Mouse (Mus musculus) B cell, adult 2 months (primary cell): Measurements from ENCODE around the gene Ski.
"Not testable (repeated sequence)": the region's sequence is repeated elsewhere in the genome, so short reads cannot be mapped to it uniquely, and the experiment has no call there.

ENCODE experiments used
- DNase-seq, 2 experiments: peaks; one replicate each; pipeline ENCODE4 v3.0.0; 2022

Gene Ski

DNA sequence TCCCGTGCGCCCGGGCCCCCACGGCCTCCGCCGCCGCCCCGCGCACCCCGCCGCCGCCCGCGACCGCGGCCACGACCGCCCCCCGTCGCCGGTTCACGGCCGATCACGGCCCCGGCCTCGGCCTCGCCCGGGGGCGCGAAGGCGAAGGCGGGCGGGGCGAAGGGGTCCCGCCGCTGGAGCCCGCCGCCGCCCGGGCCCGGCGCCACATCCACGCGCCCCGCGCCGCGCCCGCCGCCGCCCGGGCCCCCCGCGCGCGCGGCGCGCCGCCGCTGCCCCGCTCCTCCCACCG lies at the start of gene Ski:
Gene Ski (minus strand): TSS at position 41 of the 289 bp plus-strand sequence.
- no peak for DNase-seq

DNA sequence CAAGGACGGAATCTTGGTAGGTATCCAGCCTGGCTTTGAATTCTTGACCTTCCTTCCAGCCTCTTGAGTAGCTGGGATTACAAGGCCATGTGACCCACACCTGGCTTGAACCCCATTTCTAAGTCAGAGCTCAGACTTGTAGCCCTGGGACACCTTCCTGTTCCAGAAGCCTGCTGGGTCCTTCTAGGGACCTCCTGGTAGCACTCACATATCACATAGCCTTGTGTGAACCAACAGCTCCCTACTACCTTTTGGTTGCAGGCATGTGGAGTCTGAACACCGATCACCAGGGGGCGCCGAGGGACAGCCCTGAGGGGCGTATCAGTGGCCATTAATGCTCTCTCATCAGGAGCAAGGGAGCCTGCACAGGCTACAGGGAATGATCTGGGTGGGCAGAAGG lies 46.0 kb upstream of the Ski start:
- peak; percentile 54 to 55 for DNase-seq

DNA sequence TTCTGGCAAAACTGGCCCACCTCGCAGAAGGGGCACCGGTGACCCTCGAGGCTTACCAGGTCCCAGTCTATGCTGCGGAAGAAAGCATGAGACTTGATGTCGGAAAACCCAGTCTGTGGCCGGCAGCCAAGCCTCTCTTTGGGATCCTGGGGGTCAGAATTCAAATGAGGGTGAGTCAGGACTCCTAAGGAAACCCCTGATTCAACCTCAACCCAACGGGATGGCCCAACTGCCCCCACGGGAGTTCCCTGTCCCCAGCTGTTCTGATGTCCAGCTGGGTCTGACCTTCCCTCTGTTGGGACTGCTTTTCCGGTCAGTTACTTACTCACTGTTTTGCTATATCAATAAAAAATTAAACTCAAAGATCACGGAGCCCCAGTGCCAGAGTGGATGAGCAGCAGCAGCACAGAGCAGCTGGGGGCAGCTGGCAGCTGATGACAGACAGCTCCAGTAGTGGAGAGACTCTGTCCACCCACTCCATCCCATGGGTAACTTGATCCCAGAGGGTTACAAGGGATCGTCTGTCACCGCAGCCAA lies 45.3 kb upstream of the Ski start:
- no peak for DNase-seq

DNA sequence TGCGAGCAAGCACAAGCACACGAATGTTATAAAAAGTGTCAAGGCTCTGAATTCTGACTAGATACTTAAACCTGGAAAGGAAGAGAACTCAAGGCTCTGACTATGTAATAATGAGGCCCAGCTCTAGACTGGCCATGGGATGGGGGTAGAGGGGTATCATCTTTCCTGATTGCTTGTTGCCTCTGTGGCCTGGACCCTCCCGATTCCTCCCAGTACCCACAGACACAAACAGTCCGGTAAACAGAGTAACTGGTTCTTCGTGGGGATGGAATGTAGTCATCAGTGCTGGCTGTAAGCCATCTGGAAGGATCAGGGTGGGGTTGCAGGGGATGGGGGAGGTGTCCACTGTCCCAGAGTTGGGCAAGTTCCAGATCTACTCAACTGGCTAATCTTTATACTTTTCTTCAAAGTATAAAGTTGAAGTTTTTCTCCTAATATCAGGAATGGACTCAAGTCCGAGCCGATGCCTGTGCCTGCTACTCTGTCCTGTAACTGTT lies 44.7 kb upstream of the Ski start:
- no peak for DNase-seq

DNA sequence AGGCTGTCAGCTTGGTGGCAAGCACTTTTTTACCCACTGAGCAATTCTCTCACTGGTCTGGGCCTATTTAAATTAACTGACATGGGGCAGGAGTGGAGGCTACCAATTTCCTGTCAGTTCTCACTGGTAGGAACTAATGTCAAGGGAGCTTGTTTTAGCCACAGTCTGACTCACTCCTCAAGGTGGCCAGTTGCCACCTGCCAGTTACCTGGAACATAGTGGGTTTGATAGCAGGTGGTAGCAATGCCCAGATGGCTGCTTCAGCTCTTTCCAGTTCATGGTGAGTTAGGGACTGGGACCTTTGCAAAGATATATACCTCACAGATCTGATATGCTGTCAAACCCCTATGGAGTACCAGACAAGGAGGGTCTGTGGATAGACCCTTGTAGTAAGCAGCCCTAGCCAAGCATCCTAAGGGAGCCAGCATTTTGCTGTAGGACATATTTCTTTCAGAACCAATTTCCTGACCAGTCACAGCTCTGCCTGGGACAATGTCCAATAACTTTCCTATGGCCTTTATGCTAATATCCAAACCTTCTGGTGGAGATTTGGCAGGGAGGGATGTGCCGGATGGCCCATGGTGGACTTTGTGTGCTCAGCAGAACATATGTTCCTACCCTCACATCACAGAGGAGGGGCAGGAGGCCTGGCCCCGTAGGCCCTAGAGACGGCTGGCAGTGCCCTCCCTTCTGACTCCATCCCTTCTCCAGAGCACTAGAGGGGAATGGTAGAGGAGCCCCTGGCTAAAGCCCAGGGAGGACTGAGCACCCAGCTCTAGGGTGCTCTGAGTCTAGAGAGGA lies 42.3 kb upstream of the Ski start:
- no peak for DNase-seq

DNA sequence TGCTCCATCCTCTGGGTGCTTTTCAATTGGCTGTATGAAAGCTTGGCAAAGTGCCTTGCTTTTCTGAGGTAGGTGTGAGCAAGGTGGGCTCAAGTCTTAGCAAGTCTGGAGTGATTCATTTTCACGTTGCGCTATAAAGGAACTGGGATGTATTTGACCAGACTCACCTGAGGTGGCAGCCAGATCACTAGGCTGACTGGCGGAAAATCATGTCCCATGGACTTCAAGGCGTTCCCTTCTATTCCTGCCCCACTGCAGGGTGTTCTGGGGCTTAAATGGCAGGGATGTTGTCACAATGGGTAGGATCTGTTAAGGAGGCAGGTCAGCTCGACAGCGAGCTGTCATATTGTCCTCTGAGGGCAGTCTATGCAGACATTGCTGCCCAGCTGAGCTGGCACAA lies 29.9 kb upstream of the Ski start:
- no peak for DNase-seq

DNA sequence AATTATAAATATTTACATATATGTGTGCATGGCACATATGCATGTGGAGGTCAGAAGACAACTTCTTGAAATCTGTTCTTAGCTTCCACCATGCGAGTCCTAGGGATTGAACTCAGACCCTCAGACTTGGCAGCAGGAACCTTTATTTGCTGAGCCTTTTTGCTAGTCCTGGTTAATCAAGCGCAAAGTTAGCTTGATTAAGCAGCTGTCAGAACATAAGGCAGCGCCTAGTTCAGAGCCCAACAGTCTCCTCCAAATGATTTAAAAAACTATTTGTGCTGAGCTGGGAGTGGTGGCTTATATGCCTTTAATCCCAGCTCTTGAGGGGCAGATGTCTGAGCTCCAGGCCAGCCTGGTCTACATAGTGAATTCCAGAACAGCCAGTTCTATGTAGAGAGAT lies 28.8 kb upstream of the Ski start:
- no peak for DNase-seq

DNA sequence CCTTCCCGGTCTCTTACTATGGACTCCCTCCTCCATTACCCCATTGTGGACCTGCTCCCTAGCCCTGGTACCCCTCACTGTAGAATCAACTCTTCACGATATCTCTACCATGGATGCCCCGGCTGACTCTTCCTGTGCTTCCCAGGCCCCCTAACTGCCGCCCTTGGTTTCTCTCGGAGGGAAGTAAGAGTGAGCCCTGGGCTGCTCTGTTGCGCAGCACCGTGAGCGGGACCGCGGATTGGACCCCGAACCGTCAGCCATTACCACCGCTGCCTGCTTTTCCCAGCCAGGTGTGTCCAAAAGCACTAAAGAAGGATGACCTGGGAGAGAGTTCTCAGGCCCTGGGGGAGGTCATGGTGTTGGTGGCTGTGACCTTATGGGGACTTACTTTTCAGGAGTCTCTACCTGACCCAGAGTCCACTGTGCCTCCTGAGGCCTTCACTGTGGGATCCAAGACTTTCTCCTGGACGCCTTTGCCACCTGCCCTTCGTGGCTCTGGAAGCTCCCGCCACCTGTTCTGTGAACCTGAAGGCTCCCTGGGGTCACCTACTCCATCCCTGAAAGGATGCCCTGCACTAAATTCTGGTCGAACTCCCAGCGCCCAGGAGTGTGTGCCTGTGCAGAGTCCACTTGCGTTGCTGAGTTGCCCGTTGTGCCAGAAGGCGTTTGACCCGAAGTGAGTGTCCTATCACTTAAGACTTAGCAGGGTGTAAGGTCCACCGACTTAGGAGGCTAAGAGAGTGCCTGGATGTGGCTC lies 28.1 kb upstream of the Ski start:
- peak; percentile 32 to 39 for DNase-seq

DNA sequence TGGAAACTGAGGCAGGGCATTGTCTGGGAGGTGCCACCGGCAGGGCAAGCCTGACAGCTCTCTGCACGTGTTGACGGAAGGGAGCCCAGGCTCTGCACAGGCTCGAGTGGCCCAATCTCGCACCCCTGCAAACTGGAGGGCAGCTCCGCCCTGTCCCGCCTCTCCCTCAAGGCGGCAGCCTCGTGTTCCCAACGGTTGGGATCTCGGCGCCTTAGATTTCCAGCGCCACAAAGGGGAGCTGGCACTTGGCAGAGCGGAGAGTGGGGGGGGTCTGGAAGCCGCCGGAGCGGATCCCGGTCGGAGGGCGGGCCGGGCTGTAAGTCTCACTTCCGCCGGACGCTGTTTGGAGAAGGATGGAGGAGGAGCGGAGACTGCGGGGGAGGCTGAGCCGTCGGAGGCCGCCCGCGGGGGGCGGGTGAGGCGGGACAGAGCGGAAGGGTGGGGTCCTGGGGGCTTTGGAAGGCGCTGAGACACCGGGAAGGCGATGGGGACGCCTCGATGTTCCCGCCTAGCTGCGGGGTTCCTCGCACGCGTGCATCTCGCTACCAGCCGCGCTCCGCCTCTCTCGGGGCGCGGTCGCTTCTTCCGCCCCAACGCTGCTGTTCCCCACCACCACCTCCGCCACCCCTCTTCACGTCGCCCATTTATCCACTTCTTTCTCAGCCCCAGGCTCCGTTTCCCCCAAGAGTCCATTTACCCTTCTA lies 27.4 kb upstream of the Ski start, which contains the start of gene Faap20:
Gene Faap20 (plus strand): TSS at position 155 of the 704 bp plus-strand sequence.
- DNase-seq, result peak; percentile 80 to 81

DNA sequence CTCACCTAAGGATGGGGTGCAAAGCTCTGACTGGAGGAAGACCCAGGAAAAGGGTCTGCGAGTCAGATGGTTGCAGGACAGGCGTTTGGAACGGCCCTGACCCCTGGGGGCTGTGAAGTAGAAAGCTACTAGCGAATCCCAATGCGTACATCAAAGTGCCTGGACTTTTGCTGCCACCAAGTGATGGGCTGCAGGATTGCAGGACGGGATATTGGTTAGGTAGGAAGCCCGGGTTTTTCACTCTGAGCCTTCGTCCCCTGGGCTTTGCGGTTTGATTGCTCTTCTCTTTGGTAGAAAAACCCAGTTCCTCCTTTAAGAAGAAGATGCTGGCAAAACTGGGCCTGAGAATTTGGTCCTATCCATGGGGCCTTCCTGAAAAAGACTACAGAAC lies 26.9 kb upstream of the Ski start:
- DNase-seq, result peak; percentile 95 to 96

DNA sequence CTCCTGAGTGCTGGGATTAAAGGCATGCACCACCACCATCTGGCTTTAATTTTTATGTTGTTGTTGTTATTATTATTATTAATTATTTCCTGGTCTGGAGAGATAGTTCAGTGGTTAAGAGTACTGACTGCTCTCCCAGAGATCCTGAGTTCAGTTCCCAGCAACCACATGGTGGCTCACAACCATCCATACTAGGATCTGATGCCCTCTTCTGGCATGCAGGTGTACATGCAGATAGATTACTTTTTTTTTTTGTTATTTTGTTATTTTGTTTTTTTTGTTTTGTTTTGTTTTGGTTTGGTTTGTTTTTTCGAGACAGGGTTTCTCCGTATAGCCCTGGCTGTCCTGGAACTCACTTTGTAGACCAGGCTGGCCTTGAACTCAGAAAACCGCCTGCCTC lies 25.7 kb upstream of the Ski start:
- not testable (repeated sequence) for DNase-seq

DNA sequence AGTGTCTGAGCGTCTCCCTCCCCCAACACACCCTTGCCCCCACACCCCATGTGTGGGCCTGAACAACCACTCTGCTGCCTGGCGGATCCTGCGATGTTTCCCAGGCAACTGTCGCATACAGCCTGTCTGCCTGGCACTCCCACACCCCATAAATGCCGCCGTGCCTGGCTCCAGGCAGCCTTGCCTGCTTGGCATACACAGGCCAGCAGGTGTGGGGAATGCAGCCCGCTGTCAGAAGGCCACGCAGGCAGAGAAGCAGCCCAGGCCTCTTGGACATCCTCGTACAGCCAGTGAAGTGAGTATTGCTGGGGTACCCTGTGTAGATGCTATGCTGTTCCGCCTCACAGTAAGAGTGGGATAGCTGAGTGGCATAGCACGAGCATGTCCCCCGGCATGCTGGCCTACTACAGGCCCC lies 24.3 kb upstream of the Ski start:
- DNase-seq, result no peak

DNA sequence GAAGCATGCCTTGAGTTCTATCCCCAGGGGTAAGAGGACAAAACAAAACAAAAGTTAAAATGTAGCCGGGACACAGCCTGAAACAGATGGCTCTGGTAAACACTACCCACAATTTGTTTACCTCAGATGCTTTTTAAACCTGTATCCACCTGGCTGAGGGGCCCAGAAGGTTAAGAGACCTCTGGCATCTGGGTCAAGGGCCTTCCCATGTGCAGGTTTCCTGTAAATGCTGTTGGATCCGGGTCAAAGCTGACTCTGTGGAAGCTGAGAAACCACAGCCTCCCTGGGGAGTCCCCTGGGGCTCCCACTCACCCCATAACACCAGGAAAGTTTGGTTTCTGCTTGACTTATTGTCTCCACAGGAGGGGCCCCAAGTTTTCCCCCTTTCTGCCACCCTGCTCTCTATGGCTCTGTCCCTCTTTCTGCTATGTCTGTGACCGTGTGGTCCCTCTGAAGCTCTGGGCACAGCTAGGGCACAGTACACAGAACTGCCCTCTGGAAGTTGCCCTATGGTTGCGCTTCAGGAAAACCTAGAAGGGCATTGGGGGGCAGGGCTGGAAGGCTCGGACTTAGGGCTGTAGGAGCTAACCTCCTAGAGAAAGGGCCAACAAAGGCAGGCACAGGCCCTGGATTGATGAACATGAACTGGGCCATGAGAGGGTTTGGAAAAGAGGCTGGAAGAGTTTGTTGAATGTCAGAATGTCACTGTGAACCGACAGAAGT lies 23.5 kb upstream of the Ski start:
- no peak for DNase-seq

DNA sequence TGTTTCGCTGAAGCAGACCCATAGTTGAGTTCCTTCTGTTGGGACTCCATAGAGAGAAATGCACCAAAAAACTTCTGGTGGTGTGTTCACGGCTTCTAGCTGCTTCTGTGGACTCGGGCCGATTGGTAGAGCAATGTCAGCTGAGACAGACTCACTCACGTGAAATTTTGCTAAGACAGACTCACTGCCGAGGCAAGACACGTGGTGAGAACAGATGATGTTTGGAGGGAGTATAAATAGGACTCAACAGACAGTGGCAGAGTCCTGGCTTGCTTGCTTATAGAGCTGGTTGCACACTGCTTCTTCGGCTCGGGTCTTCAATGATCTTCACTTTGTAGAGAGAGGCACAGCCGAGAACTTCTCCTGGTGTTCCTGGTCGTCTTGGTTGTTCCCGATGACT lies 20.8 kb upstream of the Ski start:
- no peak for DNase-seq

DNA sequence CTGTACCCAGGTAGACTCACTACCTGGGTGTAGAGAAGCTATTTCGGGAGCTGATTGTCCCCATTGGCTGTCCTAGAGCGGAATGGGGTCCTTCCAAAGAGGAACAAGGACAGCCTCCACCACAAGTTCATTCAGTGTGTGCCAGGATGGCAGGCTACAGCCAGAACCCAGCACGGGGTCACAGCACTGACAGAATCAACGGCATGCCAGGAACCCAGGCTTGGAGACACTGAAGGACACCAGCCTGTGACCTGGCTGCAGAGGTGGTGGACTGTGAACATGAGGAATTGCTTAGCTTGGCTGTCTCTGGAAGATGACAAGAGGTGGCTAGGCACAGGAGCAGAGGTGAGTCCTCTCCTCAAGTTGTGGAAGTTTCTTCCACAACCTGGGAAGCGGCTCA lies 19.9 kb upstream of the Ski start:
- no peak for DNase-seq

DNA sequence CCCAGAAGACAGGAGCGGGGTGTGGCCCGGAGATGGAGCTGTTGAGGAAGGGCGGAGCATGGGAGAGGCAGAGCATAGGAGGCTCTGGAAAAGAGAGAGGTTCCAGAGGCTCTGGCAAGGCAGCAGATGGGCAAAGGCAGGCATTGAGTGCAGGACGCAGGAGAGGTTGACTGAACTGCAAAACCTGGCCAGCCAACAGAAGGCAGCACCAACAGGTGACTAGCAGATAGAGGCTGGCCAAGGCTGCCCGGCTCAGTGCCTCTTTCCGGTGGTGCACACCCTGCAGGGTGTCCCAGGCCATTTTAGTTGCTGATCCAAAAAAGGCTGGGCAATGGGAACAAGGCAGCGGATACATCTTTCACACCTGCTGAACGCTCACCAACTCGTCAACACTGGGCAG lies 19.4 kb upstream of the Ski start:
- DNase-seq, result no peak

DNA sequence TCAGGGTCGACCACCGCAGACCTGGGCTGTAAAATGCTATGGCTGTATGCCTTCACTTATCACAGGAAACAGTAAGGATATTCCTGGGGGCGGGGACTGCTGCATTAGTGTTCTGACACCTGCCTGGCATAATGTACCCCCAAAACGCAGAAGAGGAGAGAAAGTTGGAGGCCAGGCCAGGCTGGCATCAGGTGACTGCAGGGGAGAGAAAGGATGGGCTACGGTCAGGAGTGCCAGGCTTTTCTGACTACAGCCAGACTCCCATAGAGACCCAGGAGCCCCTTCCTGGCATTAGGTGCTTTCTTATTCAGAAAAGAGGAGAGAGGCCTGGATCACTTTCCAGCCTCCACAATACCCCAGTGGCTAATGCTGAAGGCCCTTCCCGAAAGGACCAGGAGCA lies 17.1 kb upstream of the Ski start:
- DNase-seq, result no peak

DNA sequence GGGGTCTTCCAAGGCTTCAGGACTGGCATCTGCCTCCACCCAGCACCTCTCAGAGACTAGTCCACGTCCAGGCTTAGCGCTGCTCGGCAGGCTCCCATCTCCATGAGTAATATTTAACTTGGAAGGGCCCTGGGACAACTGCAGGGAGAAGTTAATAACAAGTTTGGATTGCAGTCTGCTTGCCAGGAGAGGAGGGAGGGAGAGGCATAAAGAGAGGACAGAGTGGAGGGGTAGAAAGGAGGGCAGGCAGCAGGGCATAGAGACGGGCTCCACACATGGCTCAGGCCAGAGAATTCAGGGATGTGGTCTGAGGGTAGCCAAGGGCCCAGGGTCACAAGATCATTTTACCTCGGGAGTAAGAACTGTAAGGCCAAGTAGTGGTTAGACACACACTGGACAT lies 15.9 kb upstream of the Ski start:
- no peak for DNase-seq

DNA sequence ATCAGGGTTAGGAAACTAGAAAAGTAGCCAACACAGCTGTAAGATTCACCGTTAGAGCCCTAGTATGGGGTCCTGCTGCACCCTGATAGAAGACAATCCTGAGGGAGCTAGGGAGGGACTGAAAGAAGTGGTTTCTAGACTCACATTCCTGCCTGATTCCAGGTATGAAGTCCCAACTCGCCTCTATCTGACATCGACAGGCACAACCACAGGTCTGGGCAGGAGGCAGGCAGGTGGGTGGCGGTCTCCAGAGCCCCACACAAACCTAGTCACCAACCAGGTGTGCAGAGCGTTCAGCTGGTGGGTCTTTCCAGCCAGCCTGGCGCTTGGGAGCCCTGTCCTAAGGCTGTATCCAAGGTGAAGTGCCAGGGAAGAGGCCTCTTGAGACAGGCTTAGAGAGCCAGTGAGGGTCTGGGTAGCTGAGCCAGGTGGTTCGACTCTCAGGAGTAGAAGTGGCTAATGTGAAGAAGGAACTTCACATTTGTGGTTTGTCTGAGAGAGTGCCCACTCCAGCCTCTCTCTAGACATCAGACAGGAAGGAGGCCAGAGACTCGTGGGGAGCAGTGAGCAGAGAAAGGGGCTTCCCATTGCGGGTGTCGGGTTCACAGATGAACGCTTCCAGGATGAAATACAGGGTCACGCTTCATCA lies 14.5 kb upstream of the Ski start:
- DNase-seq, result peak; percentile 74 to 82

DNA sequence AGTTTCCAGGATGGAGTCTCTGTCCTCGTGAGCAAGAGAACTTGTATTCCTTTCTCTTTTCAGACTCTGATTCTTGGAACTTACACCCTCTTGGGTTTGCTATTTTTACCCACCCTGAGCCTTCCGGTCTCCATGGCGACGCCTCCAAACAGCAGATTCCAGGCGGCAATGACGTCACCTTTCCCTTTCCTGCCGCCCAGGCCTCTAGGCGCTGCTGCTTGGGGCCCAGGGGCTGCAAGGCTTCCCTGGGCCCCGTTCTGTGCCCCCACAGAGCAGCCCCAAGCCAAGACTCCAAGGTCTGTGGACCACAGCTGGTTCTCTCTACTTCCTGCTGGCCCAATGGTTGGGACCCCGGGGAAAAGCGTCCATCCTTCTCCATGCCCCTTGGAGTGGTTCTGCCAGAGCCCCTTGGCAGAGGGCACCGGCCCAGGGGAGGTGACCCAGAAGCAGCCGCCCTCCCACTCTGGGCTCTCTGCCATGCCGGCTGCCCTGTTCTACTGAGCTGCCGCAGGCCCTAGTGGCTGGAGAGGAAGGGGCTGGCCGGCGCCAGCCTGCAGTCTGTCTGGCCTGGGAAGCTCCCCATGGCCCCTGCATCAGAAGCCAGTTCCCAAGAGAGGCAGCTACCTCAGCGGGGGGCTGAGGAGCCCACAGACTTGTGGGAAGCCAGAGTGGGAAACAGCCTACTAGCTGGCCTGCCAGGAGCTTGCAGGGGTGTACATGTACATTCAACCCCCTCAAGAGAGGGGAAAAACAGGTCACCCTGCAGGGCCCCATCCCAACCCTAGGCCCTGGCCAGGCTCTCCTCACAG lies 13.1 kb upstream of the Ski start:
- DNase-seq, result peak; percentile 9 to 29
